Mouse (Mus musculus) lung, embryonic 14.5 days (tissue): ENCODE measurements around the gene Plekhm3. TPM values are rescaled to one million over a fixed set of nuclear protein-coding genes. Genes with fewer than 3 reads are reported as not detected.

Experiments
- ATAC-seq: fragments of 200-750 bp; cut with Nextera tagmentation; 2 replicates; pipeline ENCODE4 v1.8.0; 2017; ENCODE audit warnings: mild to moderate bottlenecking, moderate TSS enrichment, moderate library complexity; ENCODE audit not compliant: insufficient read depth
- DNase-seq: peaks from one replicate; pipeline ENCODE4 v3.0.0-alpha.2; 2015
- H3K27ac ChIP-seq: fragments of 300-500 bp; sonication (generic); 2 replicates; pipeline ENCODE4 v1.5.1; 2014; ENCODE audit warnings: low read depth, mild to moderate bottlenecking, moderate library complexity
- H3K27me3 ChIP-seq: fragments of 300-500 bp; sonication (generic); 2 replicates; pipeline ENCODE4 v1.6.1; 2014; ENCODE audit warnings: low read length, control low read depth; ENCODE audit not compliant: insufficient read depth
- H3K36me3 ChIP-seq: fragments of 300-500 bp; sonication (generic); 2 replicates; pipeline ENCODE4 v1.6.1; 2014; ENCODE audit warnings: control low read depth; ENCODE audit not compliant: insufficient read depth
- H3K4me1 ChIP-seq: fragments of 300-500 bp; sonication (generic); 2 replicates; pipeline ENCODE4 v1.6.1; 2014; ENCODE audit warnings: antibody characterized with exemption, control low read depth; ENCODE audit not compliant: insufficient read depth
- H3K4me2 ChIP-seq: fragments of 300-500 bp; sonication (generic); 2 replicates; pipeline ENCODE4 v1.6.1; 2014; ENCODE audit warnings: mild to moderate bottlenecking
- H3K4me3 ChIP-seq: fragments of 300-500 bp; sonication (generic); 2 replicates; pipeline ENCODE4 v1.5.1; 2014; ENCODE audit warnings: low read depth, low read length
- H3K9ac ChIP-seq: fragments of 300-500 bp; sonication (generic); 2 replicates; pipeline ENCODE4 v1.6.1; 2014
- H3K9me3 ChIP-seq: fragments of 300-500 bp; sonication (generic); 2 replicates; pipeline ENCODE4 v1.6.1; 2016; ENCODE audit warnings: low read depth, low read length, control low read depth
- CTCF ChIP-seq: IDR thresholded peaks from 2 replicates; pipeline ENCODE4 v1.5.1; 2016; ENCODE audit warnings: antibody characterized with exemption, low read depth
- WGBS: fragments of 180-500 bp; shearing (Covaris S2); extraction: QIAGEN DNeasy Blood & Tissue Kit; methylation state at CpG from one replicate; pipeline ENCODE4 v1.1.7; 2014; 5-methylcytosine and 5-hydroxymethylcytosine counted together
- polyA plus RNA-seq: library from polyadenylated mRNA; unstranded; fragments of >200 nt; fragmentation: Nextera tagmentation; extraction: Ambion mirVana; gene quantifications from 2 replicates; pipeline ENCODE4 v1.2.1, GENCODE M21; 2014

Plekhm3 gene
- polyA plus RNA-seq, 1 experiment from 2014 or later: 8.1 TPM

DNA sequence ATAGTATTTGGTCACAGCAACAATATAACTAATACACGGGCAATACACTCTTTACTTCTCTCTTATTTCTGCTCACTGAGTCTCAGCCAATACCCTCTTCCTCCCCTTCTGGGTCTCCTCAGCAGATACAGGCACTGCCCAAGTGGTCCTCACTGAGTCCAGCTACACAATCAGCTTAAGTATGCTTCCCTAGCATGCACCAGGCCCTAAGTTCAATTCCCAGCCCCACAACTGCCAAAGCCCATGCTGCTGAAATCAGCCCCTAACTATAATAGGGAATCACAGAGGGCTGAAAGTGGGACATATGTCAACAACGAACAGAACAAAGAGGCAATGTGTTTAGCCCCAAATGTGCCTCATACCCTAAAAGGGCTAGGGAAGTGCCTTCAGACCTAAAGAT lies 11.9 kb downstream of the Plekhm3 start:
- no peak overlapping the region for H3K4me3 ChIP-seq
- WGBS: 79% methylated on average over 2 of the region's 2 CpGs
- no peak overlapping the region for H3K9ac ChIP-seq
- H3K4me1 ChIP-seq: no peaks in the 10 kb centered on the region
- no peaks in the 10 kb centered on the region for H3K27me3 ChIP-seq
- TF ChIP-seq CTCF: no peak
- no peak overlapping the region for H3K27ac ChIP-seq
- ATAC-seq (no peak), DNase-seq (no peak)
- no peak overlapping the region for H3K4me2 ChIP-seq
- H3K36me3 ChIP-seq: no peaks in the 10 kb centered on the region
- no peaks in the 10 kb centered on the region for H3K9me3 ChIP-seq

GRCm38 (mm10) chr1:64942006-64942755 lies 14.4 kb downstream of the Plekhm3 start:
- no peaks in the 10 kb centered on the region for H3K9me3 ChIP-seq
- no peaks in the 10 kb centered on the region for H3K4me1 ChIP-seq
- 71% methylated on average over 4 of the region's 4 CpGs for WGBS
- ATAC-seq (no peak), DNase-seq (no peak)
- no peak overlapping the region for H3K4me2 ChIP-seq
- H3K36me3 ChIP-seq: no peaks in the 10 kb centered on the region
- TF ChIP-seq CTCF: no peak
- H3K4me3 ChIP-seq: no peak overlapping the region
- H3K27ac ChIP-seq: no peak overlapping the region
- no peaks in the 10 kb centered on the region for H3K27me3 ChIP-seq
- H3K9ac ChIP-seq: no peak overlapping the region

- 78% methylated on average over 7 of the region's 7 CpGs for WGBS
- H3K4me2 ChIP-seq: no peak overlapping the region
- H3K27me3 ChIP-seq: no peaks in the 10 kb centered on the region
- no peak overlapping the region for H3K4me3 ChIP-seq
- no peak overlapping the region for H3K27ac ChIP-seq
- H3K9me3 ChIP-seq: no peaks in the 10 kb centered on the region
- H3K36me3 ChIP-seq: peaks cover 4% of the 10 kb centered on the region; the same call in 1 of the 2 replicates
- no peak for ATAC-seq
- no peak for DNase-seq
- no peak for TF ChIP-seq CTCF
- no peaks in the 10 kb centered on the region for H3K4me1 ChIP-seq
- no peak overlapping the region for H3K9ac ChIP-seq
Observed at GRCm38 (mm10) chr1:64938907-64939306, 17.7 kb downstream of the Plekhm3 start.

GRCm38 (mm10) chr1:64937692-64938091 lies 18.9 kb downstream of the Plekhm3 start:
- TF ChIP-seq CTCF: no peak
- H3K27me3 ChIP-seq: no peaks in the 10 kb centered on the region
- no peak overlapping the region for H3K27ac ChIP-seq
- no peak overlapping the region for H3K4me2 ChIP-seq
- no peak for DNase-seq
- no peaks in the 10 kb centered on the region for H3K9me3 ChIP-seq
- H3K4me1 ChIP-seq: no peaks in the 10 kb centered on the region
- H3K36me3 ChIP-seq: peaks cover 4% of the 10 kb centered on the region; the same call in 1 of the 2 replicates
- no peak overlapping the region for H3K4me3 ChIP-seq
- no peak for ATAC-seq
- 85% methylated on average over 10 of the region's 10 CpGs for WGBS
- H3K9ac ChIP-seq: no peak overlapping the region

- Histone ChIP-seq H3K9ac (no peak overlapping the region), H3K4me2 (no peak overlapping the region), H3K36me3 (peaks cover 4% of the 10 kb centered on the region; the same call in 1 of the 2 replicates), H3K4me1 (no peaks in the 10 kb centered on the region), H3K27ac (no peak overlapping the region), H3K27me3 (no peaks in the 10 kb centered on the region), H3K4me3 (no peak overlapping the region), H3K9me3 (no peaks in the 10 kb centered on the region)
- no peak for TF ChIP-seq CTCF
- DNase-seq: no peak
- 96% methylated on average over 1 of the region's 1 CpGs for WGBS
- ATAC-seq: no peak
Observed at GRCm38 (mm10) chr1:64932921-64933320, 23.7 kb downstream of the Plekhm3 start.

DNA sequence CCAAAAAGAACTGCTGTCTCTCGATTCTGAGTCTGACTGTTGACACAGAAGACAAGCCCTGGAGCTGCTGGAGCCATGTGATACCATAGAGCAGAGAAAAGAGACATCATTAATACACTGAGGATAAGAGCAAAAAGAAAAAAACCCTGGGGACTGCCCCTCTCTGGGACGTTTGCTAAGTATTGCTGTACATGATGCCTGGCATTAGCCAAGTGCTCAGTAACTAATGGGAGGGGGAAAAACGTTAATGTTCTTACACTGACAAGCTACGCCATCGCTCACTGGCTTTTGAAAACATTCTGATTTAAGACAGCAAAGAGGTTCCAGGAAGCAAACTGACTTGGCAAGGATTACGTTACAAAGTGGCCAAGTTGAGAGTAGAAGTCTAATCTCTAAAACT lies 26.5 kb downstream of the Plekhm3 start:
- no peak for TF ChIP-seq CTCF
- H3K27me3 ChIP-seq: no peaks in the 10 kb centered on the region
- no peak overlapping the region for H3K4me2 ChIP-seq
- no peaks in the 10 kb centered on the region for H3K4me1 ChIP-seq
- ATAC-seq: no peak
- H3K27ac ChIP-seq: no peak overlapping the region
- H3K9me3 ChIP-seq: no peaks in the 10 kb centered on the region
- no peak overlapping the region for H3K4me3 ChIP-seq
- no peaks in the 10 kb centered on the region for H3K36me3 ChIP-seq
- DNase-seq: no peak
- H3K9ac ChIP-seq: no peak overlapping the region
- whole genome bisulfite sequencing: 46% methylated on average over 6 of the region's 6 CpGs

- TF ChIP-seq CTCF: no peak
- DNase-seq (no peak), ATAC-seq (no peak)
- H3K4me2 ChIP-seq: no peak overlapping the region
- no peak overlapping the region for H3K4me3 ChIP-seq
- no peaks in the 10 kb centered on the region for H3K36me3 ChIP-seq
- no peaks in the 10 kb centered on the region for H3K27me3 ChIP-seq
- no peaks in the 10 kb centered on the region for H3K4me1 ChIP-seq
- no peak overlapping the region for H3K9ac ChIP-seq
- no peaks in the 10 kb centered on the region for H3K9me3 ChIP-seq
- H3K27ac ChIP-seq: no peak overlapping the region
- 55% methylated on average over 4 of the region's 4 CpGs for WGBS
Observed at GRCm38 (mm10) chr1:64929673-64930072, 27.0 kb downstream of the Plekhm3 start.
